Mouse (Mus musculus): Measurements from ENCODE around the gene Snd1. TPM values are rescaled to one million over a fixed set of nuclear protein-coding genes. Genes with fewer than 3 reads are reported as not detected.

Gene Snd1
- polyA plus RNA-seq, 1 experiment from 2014 or later = 139 TPM

DNA sequence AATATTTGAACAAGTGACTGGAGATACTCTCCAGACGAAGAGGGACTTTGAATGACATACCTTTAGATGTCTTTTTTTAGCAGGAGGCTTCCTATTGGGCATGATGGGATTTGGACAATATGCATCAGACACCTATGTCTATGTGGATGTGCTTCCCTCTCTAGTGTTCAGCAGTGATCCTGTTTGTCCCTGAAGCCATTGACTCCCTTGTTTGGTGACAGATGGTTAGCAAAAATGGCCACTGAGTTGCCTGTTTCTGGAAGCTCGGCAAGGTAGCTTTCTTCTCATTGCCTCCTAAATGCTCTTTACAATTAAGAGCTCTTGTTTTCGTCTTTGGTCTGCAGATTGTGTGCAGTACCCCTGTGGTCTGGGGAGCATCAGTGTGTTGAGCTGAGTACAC is 158.7 kb downstream of the Snd1 start:
- H3K36me3 ChIP-seq (ENCODE audit: control insufficient read depth, insufficient read depth, low read length) = no peaks in the 10 kb centered on the region
- peaks cover 7% of the 10 kb centered on the region for H3K4me1 ChIP-seq (replicated peaks; ENCODE audit: control insufficient read depth, insufficient read depth, low read length)
- no peak overlapping the region for H3K4me3 ChIP-seq (ENCODE audit: low read depth, low read length)
- no peak overlapping the region for H3K4me2 ChIP-seq (ENCODE audit: low read length)
- DNase-seq (ENCODE audit: low spot score) = no peak
- H3K27ac ChIP-seq (ENCODE audit: low read depth) = no peak overlapping the region
- WGBS = 36% methylated on average over 3 of the region's 3 CpGs
- no peaks in the 10 kb centered on the region for H3K9me3 ChIP-seq (ENCODE audit: control insufficient read depth, low read length)
- H3K27me3 ChIP-seq (replicated peaks; ENCODE audit: control insufficient read depth, insufficient read depth, low read length) = no peaks in the 10 kb centered on the region
- ATAC-seq (replicated peaks; ENCODE audit: low FRiP score, low TSS enrichment, low read depth) = no peak
- no peak overlapping the region for H3K9ac ChIP-seq (ENCODE audit: low read length)

DNA sequence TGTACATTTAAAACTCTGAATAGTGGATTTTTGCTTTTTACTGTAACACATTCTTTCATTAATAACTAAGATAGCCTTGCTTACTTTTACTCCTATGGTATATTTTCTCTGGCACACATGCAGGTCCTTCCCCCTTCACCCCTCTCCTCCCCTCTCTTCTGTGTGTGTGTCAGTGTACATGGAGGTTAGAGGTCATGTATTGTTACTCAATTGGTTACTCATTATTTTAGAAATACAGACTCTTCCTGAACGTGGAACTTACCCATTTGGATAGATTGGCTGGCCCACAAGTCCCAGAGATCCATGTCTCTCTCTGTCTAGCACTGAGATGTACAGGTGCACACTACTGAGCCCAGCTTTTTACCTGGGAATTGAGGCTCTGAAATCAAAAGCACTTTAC is 160.2 kb downstream of the Snd1 start:
- H3K4me2 ChIP-seq (ENCODE audit: low read length) = no peak overlapping the region
- 38% methylated on average over 1 of the region's 1 CpGs for WGBS
- no peaks in the 10 kb centered on the region for H3K36me3 ChIP-seq (ENCODE audit: control insufficient read depth, insufficient read depth, low read length)
- H3K27me3 ChIP-seq (replicated peaks; ENCODE audit: control insufficient read depth, insufficient read depth, low read length) = no peaks in the 10 kb centered on the region
- DNase-seq (ENCODE audit: low spot score) (no peak), ATAC-seq (replicated peaks; ENCODE audit: low FRiP score, low TSS enrichment, low read depth) (no peak)
- H3K4me3 ChIP-seq (ENCODE audit: low read depth, low read length) = no peak overlapping the region
- H3K27ac ChIP-seq (ENCODE audit: low read depth) = no peak overlapping the region
- no peak overlapping the region for H3K9ac ChIP-seq (ENCODE audit: low read length)
- peaks cover 7% of the 10 kb centered on the region for H3K4me1 ChIP-seq (replicated peaks; ENCODE audit: control insufficient read depth, insufficient read depth, low read length)
- no peaks in the 10 kb centered on the region for H3K9me3 ChIP-seq (ENCODE audit: control insufficient read depth, low read length)

DNA sequence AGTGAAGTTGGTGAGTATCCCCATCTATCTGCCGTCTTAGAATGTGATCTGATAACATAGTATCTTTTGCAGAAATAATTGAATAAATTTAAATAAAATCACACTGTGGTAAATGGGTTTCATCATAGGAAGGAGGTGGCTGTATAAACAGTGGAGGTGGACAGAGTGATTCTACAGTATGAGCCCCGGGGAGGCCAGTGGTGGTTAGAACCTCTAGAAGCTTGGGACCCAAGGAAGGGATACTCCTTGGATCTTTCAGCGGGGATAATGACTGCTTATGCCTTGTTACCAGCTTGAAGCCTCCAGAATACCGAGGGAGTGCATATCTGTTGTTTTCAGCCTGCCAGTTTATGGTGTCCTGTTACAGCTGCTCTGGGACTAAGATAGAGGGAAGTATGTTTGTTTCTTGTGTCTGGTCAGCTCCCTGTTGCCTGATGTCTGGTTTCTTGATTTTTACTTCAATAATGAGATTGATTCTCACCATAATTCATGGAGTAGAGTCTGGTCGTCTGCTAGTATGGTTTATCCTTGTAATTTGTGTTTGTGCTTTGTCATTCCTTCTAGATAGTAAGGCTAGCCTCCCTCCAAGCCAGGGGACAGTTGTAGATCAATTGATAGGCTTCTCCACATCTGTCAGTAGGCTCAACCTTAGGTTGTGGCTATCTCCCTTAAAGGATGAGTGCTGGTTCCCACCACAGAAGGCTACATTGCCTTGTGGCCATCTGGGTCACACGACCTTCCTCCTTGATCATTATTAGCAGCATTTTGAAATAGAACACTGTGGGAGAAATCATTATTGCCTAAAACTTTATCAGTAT is 160.8 kb downstream of the Snd1 start:
- Histone ChIP-seq H3K27ac (ENCODE audit: low read depth) (no peak overlapping the region), H3K36me3 (ENCODE audit: control insufficient read depth, insufficient read depth, low read length) (no peaks in the 10 kb centered on the region), H3K27me3 (replicated peaks; ENCODE audit: control insufficient read depth, insufficient read depth, low read length) (no peaks in the 10 kb centered on the region), H3K9me3 (ENCODE audit: control insufficient read depth, low read length) (no peaks in the 10 kb centered on the region), H3K4me3 (ENCODE audit: low read depth, low read length) (no peak overlapping the region), H3K9ac (ENCODE audit: low read length) (no peak overlapping the region), H3K4me2 (ENCODE audit: low read length) (no peak overlapping the region), H3K4me1 (replicated peaks; ENCODE audit: control insufficient read depth, insufficient read depth, low read length) (peaks cover 6% of the 10 kb centered on the region)
- ATAC-seq (replicated peaks; ENCODE audit: low FRiP score, low TSS enrichment, low read depth) = no peak
- no peak for DNase-seq (ENCODE audit: low spot score)
- 66% methylated on average over 6 of the region's 6 CpGs for WGBS

DNA sequence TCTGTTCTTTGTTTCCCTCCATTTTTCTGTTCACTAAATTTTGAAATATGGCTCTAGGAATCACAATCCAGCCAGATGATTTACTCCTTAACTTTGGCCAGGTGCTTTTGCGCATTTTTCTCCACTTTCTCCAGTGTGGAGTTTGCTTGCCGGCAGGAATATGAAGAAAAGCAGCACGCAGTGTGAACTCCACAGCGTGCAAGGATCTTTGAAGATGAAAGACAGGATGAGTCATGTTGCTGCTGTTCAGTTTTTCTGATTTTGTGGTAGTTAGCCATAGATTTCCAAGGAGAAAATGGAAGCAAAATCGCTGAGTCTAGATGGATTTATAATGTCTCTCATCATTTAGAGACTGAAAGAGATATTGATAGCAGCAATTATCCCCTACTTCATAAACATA is 165.1 kb downstream of the Snd1 start:
- ATAC-seq (replicated peaks; ENCODE audit: low FRiP score, low TSS enrichment, low read depth) = no peak
- H3K27ac ChIP-seq (ENCODE audit: low read depth) = no peak overlapping the region
- no peaks in the 10 kb centered on the region for H3K36me3 ChIP-seq (ENCODE audit: control insufficient read depth, insufficient read depth, low read length)
- H3K27me3 ChIP-seq (replicated peaks; ENCODE audit: control insufficient read depth, insufficient read depth, low read length) = no peaks in the 10 kb centered on the region
- no peak for DNase-seq (ENCODE audit: low spot score)
- no peak overlapping the region for H3K9ac ChIP-seq (ENCODE audit: low read length)
- no peaks in the 10 kb centered on the region for H3K4me1 ChIP-seq (replicated peaks; ENCODE audit: control insufficient read depth, insufficient read depth, low read length)
- no peaks in the 10 kb centered on the region for H3K9me3 ChIP-seq (ENCODE audit: control insufficient read depth, low read length)
- no peak overlapping the region for H3K4me2 ChIP-seq (ENCODE audit: low read length)
- WGBS = 73% methylated on average over 5 of the region's 5 CpGs
- no peak overlapping the region for H3K4me3 ChIP-seq (ENCODE audit: low read depth, low read length)

DNA sequence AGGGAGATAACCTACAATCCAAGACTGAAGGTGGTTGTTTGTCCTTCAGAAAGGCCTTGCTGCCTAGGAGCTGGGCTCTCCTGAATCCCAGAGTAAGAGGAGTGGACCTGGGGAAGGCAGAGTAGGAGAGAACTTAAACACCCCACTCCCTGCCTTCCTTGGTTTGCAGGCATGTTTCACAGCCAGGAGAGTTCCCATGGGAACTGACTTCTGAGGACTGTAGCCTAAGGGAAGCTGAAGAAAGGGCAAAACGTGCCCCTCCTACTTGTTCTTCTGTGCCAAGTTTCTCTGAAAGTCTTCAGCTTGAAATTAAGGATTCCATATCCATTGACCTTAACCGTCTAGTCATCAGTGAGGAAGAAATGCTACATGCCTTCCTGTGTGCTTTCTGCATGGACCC is 168.0 kb downstream of the Snd1 start:
- DNase-seq (ENCODE audit: low spot score) (no peak), ATAC-seq (replicated peaks; ENCODE audit: low FRiP score, low TSS enrichment, low read depth) (no peak)
- H3K4me1 ChIP-seq (replicated peaks; ENCODE audit: control insufficient read depth, insufficient read depth, low read length) = no peaks in the 10 kb centered on the region
- H3K4me2 ChIP-seq (ENCODE audit: low read length) = no peak overlapping the region
- H3K36me3 ChIP-seq (ENCODE audit: control insufficient read depth, insufficient read depth, low read length) = no peaks in the 10 kb centered on the region
- 54% methylated on average over 2 of the region's 2 CpGs for WGBS
- no peak overlapping the region for H3K4me3 ChIP-seq (ENCODE audit: low read depth, low read length)
- H3K9me3 ChIP-seq (ENCODE audit: control insufficient read depth, low read length) = no peaks in the 10 kb centered on the region
- H3K27ac ChIP-seq (ENCODE audit: low read depth) = no peak overlapping the region
- H3K27me3 ChIP-seq (replicated peaks; ENCODE audit: control insufficient read depth, insufficient read depth, low read length) = no peaks in the 10 kb centered on the region
- H3K9ac ChIP-seq (ENCODE audit: low read length) = no peak overlapping the region

DNA sequence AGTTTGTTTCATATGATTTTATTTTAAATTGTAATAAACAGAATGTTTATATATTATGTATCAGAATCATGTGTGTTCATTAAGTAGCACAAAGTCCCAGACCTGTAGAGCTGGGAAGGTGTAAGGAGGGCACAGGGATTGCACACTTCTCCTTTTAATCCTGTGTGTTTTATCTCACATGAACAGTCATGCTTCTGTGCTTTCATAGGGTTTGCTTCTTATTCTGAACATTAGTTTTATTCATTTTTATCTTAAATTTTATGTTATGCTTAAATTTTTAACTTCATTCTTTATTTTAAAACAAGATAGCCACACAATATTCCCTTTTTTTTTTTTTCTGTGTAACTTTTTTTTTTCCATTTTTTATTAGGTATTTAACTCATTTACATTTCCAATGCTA is 170.3 kb downstream of the Snd1 start:
- Histone ChIP-seq H3K9ac (ENCODE audit: low read length) (no peak overlapping the region), H3K4me1 (replicated peaks; ENCODE audit: control insufficient read depth, insufficient read depth, low read length) (no peaks in the 10 kb centered on the region)
- DNase-seq (ENCODE audit: low spot score) = no peak

DNA sequence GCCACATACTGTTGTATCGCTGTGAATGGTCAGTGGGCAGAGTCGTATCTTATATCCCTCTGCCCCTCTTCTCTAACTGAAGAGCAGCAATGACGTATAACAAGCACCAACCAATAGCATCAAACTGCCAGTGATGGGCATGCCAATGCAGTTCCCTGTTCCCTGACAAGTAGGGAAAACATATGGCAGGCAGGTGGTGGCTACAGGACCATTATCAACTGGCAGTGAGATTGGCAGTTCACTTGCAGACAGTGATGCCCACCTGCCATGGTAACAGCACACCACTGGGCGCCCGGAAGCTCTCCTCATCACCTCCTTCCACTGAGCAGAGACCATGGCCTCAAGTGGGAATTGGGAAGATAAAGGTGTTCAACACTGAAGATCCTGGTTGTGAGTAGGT is 181.6 kb downstream of the Snd1 start:
- DNase-seq (ENCODE audit: low spot score) (no peak), ATAC-seq (replicated peaks; ENCODE audit: low FRiP score, low TSS enrichment, low read depth) (no peak)
- WGBS = 95% methylated on average over 5 of the region's 5 CpGs
- H3K27me3 ChIP-seq (replicated peaks; ENCODE audit: control insufficient read depth, insufficient read depth, low read length) = no peaks in the 10 kb centered on the region
- H3K4me1 ChIP-seq (replicated peaks; ENCODE audit: control insufficient read depth, insufficient read depth, low read length) = no peaks in the 10 kb centered on the region
- no peak overlapping the region for H3K4me3 ChIP-seq (ENCODE audit: low read depth, low read length)
- no peak overlapping the region for H3K27ac ChIP-seq (ENCODE audit: low read depth)
- no peaks in the 10 kb centered on the region for H3K9me3 ChIP-seq (ENCODE audit: control insufficient read depth, low read length)
- H3K36me3 ChIP-seq (ENCODE audit: control insufficient read depth, insufficient read depth, low read length) = no peaks in the 10 kb centered on the region
- no peak overlapping the region for H3K4me2 ChIP-seq (ENCODE audit: low read length)
- no peak overlapping the region for H3K9ac ChIP-seq (ENCODE audit: low read length)

More for the DNA sequence above, 170.3 kb downstream of the Snd1 start:
- ATAC-seq (replicated peaks; ENCODE audit: low FRiP score, low TSS enrichment, low read depth) = no peak
- Histone ChIP-seq H3K27me3 (replicated peaks; ENCODE audit: control insufficient read depth, insufficient read depth, low read length) (no peaks in the 10 kb centered on the region), H3K27ac (ENCODE audit: low read depth) (no peak overlapping the region), H3K9me3 (ENCODE audit: control insufficient read depth, low read length) (no peaks in the 10 kb centered on the region), H3K4me3 (ENCODE audit: low read depth, low read length) (no peak overlapping the region), H3K36me3 (ENCODE audit: control insufficient read depth, insufficient read depth, low read length) (no peaks in the 10 kb centered on the region), H3K4me2 (ENCODE audit: low read length) (no peak overlapping the region)

DNA sequence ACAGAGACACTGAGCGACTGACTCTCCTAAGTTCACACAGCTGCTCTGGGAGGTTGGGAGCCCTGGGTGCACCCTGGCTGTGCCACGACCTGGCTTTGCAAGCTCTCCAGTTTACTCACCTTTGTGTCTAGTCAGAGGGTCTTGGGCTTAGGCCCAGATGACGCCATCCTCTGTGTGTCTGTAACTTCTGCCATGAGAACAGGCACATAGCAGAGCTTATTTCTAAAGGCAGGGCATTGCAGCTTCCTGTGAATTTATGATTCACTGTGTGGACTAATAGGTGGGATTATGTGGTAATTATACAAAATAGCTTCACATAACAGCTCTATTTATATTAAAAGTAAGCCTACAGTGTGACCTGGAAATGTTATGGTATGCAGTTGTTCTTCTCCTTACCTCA is 188.1 kb downstream of the Snd1 start:
- no peaks in the 10 kb centered on the region for H3K4me1 ChIP-seq (replicated peaks; ENCODE audit: control insufficient read depth, insufficient read depth, low read length)
- H3K4me3 ChIP-seq (ENCODE audit: low read depth, low read length) = no peak overlapping the region
- no peak overlapping the region for H3K9ac ChIP-seq (ENCODE audit: low read length)
- no peaks in the 10 kb centered on the region for H3K27me3 ChIP-seq (replicated peaks; ENCODE audit: control insufficient read depth, insufficient read depth, low read length)
- WGBS = 82% methylated on average over 3 of the region's 3 CpGs
- no peak overlapping the region for H3K4me2 ChIP-seq (ENCODE audit: low read length)
- H3K36me3 ChIP-seq (ENCODE audit: control insufficient read depth, insufficient read depth, low read length) = no peaks in the 10 kb centered on the region
- no peak overlapping the region for H3K27ac ChIP-seq (ENCODE audit: low read depth)
- ATAC-seq (replicated peaks; ENCODE audit: low FRiP score, low TSS enrichment, low read depth) (no peak), DNase-seq (ENCODE audit: low spot score) (no peak)
- no peaks in the 10 kb centered on the region for H3K9me3 ChIP-seq (ENCODE audit: control insufficient read depth, low read length)

DNA sequence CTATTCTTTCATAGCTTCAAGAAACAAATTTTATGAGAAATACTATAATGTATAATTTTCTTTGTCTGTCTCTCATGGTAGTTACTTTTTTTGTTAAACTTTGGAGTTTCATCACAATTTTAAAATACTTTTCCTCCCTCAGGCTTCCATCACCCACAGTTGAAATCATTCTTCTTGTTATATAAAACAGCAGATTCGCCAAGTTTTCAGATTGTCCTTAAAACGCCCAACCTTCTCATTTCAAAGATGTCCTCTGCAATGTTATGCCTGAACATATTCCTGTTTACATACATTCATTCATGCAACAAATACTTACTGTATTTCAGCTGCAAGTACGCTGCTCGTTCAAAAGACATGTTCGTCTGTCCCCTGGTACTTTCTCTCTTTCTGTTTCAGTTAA is 188.7 kb downstream of the Snd1 start:
- no peak for ATAC-seq (replicated peaks; ENCODE audit: low FRiP score, low TSS enrichment, low read depth)
- H3K36me3 ChIP-seq (ENCODE audit: control insufficient read depth, insufficient read depth, low read length) = peaks cover 4% of the 10 kb centered on the region; the same call in 1 of the 2 replicates
- no peak overlapping the region for H3K9ac ChIP-seq (ENCODE audit: low read length)
- WGBS = 90% methylated on average over 5 of the region's 5 CpGs
- H3K27ac ChIP-seq (ENCODE audit: low read depth) = no peak overlapping the region
- no peaks in the 10 kb centered on the region for H3K9me3 ChIP-seq (ENCODE audit: control insufficient read depth, low read length)
- no peaks in the 10 kb centered on the region for H3K27me3 ChIP-seq (replicated peaks; ENCODE audit: control insufficient read depth, insufficient read depth, low read length)
- no peak overlapping the region for H3K4me3 ChIP-seq (ENCODE audit: low read depth, low read length)
- no peak for DNase-seq (ENCODE audit: low spot score)
- no peaks in the 10 kb centered on the region for H3K4me1 ChIP-seq (replicated peaks; ENCODE audit: control insufficient read depth, insufficient read depth, low read length)
- no peak overlapping the region for H3K4me2 ChIP-seq (ENCODE audit: low read length)
